Mouse (Mus musculus) kidney, adult 2 months (tissue): ENCODE data around the gene Rtkn. TPM values are rescaled to one million over a fixed set of nuclear protein-coding genes. Genes with fewer than 3 reads are reported as not detected.

Source experiments
- DNase-seq: peaks from one replicate; pipeline ENCODE4 v3.0.0; 2021
- H3K27ac ChIP-seq: fragments of 200-500 bp; 2 replicates; pipeline ENCODE4 v1.5.1; 2012; ENCODE audit warnings: low read depth, low read length, control low read depth, inconsistent platforms; ENCODE audit not compliant: insufficient read depth
- H3K27me3 ChIP-seq: fragments of 200-500 bp; replicated peaks from 2 replicates; pipeline ENCODE4 v1.6.1; 2012; ENCODE audit warnings: mild to moderate bottlenecking, moderate library complexity, low read length, inconsistent platforms; ENCODE audit not compliant: control insufficient read depth, insufficient read depth
- H3K36me3 ChIP-seq: fragments of 200-500 bp; 2 replicates; pipeline ENCODE4 v1.6.1; 2012; ENCODE audit warnings: mild to moderate bottlenecking, moderate library complexity, low read length, inconsistent platforms; ENCODE audit not compliant: control insufficient read depth, insufficient read depth
- H3K4me1 ChIP-seq: fragments of 200-500 bp; 2 replicates; pipeline ENCODE4 v1.6.1; 2011; ENCODE audit warnings: low read length; ENCODE audit not compliant: control insufficient read depth, insufficient read depth
- H3K4me3 ChIP-seq: fragments of 200-500 bp; 2 replicates; pipeline ENCODE4 v1.5.1; 2011; ENCODE audit warnings: mild to moderate bottlenecking, low read depth, low read length, control low read depth; ENCODE audit not compliant: insufficient read depth
- CTCF ChIP-seq: fragments of 200-500 bp; conservative IDR thresholded peaks from 2 replicates; pipeline ENCODE4 v1.5.1; 2011; ENCODE audit warnings: low read depth, mild to moderate bottlenecking, control low read depth, low read length, moderate library complexity, mixed read lengths; ENCODE audit not compliant: insufficient read depth, insufficient read length
- POLR2A ChIP-seq: fragments of 200-500 bp; IDR thresholded peaks from one replicate; pipeline ENCODE4 v1.6.1; 2011; ENCODE audit warnings: low read depth, low read length, control low read depth
- WGBS: fragments of 180-500 bp; shearing (Covaris S2); methylation state at CpG from one replicate; pipeline ENCODE4 v1.1.7; 2018; 5-methylcytosine and 5-hydroxymethylcytosine counted together
- polyA plus RNA-seq: library from polyadenylated mRNA; depleted of rRNA; stranded (reverse); fragments of >200 nt; gene quantifications from 2 replicates; pipeline ENCODE4 v1.2.3, GENCODE M21; 2012; rRNA removed

The Rtkn gene
- polyA plus RNA-seq, 1 experiment, result 73.6 TPM

DNA sequence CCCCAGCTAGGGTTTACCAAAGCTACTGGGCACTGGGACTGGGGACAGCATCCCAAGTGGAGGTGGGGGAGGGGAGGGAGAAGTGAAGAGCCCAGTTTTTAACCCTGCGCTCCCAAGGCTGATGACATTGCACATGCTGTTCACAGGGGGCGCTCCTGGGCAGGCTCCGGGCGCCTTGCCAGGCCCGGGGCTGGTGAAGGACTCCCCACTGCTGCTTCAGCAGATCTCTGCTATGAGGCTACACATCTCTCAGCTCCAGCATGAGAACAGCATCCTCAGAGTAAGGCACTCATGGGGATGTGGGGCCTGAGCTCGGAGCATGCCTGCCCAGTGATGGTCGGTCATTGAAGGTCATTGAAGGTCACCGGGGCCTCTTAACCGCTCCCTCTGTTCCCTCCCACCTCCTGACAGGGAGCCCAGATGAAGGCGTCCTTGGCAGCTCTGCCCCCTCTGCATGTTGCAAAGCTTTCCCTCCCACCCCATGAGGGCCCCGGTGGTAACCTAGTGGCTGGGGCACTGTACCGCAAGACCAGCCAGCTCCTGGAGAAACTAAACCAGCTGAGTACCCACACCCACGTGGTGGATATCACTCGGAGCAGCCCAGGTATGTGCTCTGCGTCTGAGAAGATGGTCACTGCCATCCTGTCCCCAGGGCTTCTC lies 62.2 kb downstream of the Rtkn start:
- Histone ChIP-seq H3K36me3 (peaks cover 2% of the 10 kb centered on the region), H3K27ac (no peak overlapping the region), H3K27me3 (no peaks in the 10 kb centered on the region), H3K4me3 (no peak overlapping the region), H3K4me1 (no peaks in the 10 kb centered on the region)
- DNase-seq, result peak; percentile 67
- 53% methylated on average over 15 of the region's 15 CpGs for WGBS
- TF ChIP-seq POLR2A (no peak), CTCF (peak; percentile 33; the same call in 1 of the 2 replicates)

Other genes with a start within 250 kb of the Rtkn start
- gene Sema4f, start 195.7 kb upstream of the Rtkn start, polyA plus RNA-seq, result 0.12 and 0.28 TPM in 2 replicates
- gene M1ap, start 188.6 kb upstream of the Rtkn start, polyA plus RNA-seq, result 0.16 and 0.22 TPM in 2 replicates
- gene Dok1, start 102.0 kb upstream of the Rtkn start, polyA plus RNA-seq, result 4.3 and 4.5 TPM in 2 replicates
- 3.1 and 3.6 TPM in 2 replicates for gene Loxl3, start 101.3 kb upstream of the Rtkn start, polyA plus RNA-seq
- 442 and 596 TPM in 2 replicates for gene Aup1, start 80.9 kb upstream of the Rtkn start, polyA plus RNA-seq
- gene Htra2, start 80.2 kb upstream of the Rtkn start, polyA plus RNA-seq, result 39.6 and 40.2 TPM in 2 replicates
- 8.8 and 11.0 TPM in 2 replicates for gene Dqx1, start 77.6 kb upstream of the Rtkn start, polyA plus RNA-seq
- gene Tlx2, start 65.2 kb upstream of the Rtkn start, polyA plus RNA-seq, result 0.34 and 0.36 TPM in 2 replicates
- gene Pcgf1, start 57.6 kb upstream of the Rtkn start, polyA plus RNA-seq, result 18.6 and 20.5 TPM in 2 replicates
- 1.4 and 2.5 TPM in 2 replicates for gene Lbx2, start 49.1 kb upstream of the Rtkn start, polyA plus RNA-seq
- gene Ccdc142, start 33.9 kb upstream of the Rtkn start, polyA plus RNA-seq, result 3.0 and 5.9 TPM in 2 replicates
- 4.3 and 4.4 TPM in 2 replicates for gene Gm42688, start 33.8 kb upstream of the Rtkn start, polyA plus RNA-seq
- gene Mrpl53, start 26.4 kb upstream of the Rtkn start, polyA plus RNA-seq, result 91.1 and 91.7 TPM in 2 replicates
- gene Mogs, start 20.0 kb upstream of the Rtkn start, polyA plus RNA-seq, result 35.5 and 42.3 TPM in 2 replicates
- 203 and 259 TPM in 2 replicates for gene Wbp1, start 13.9 kb upstream of the Rtkn start, polyA plus RNA-seq
- gene Ino80b, start 10.0 kb upstream of the Rtkn start, polyA plus RNA-seq, result 19.0 and 29.8 TPM in 2 replicates
- 4.4 and 4.7 TPM in 2 replicates for gene Wdr54, start 20.9 kb downstream of the Rtkn start, polyA plus RNA-seq
- gene 1700003E16Rik, start 20.9 kb downstream of the Rtkn start, polyA plus RNA-seq, result 1.4 and 1.6 TPM in 2 replicates
- gene Dctn1, start 30.5 kb downstream of the Rtkn start, polyA plus RNA-seq, result 93.1 and 117 TPM in 2 replicates
- 3.3 TPM in 2 replicates for gene Slc4a5, start 84.4 kb downstream of the Rtkn start, polyA plus RNA-seq
- gene Mthfd2, start 190.4 kb downstream of the Rtkn start, polyA plus RNA-seq, result 2.3 and 2.4 TPM in 2 replicates
- gene Mob1a, start 190.6 kb downstream of the Rtkn start, polyA plus RNA-seq, result 17.9 and 23.5 TPM in 2 replicates
- 85.2 and 125 TPM in 2 replicates for gene Bola3, start 213.7 kb downstream of the Rtkn start, polyA plus RNA-seq